Mouse (Mus musculus): ENCODE data around the gene Rnf212b. TPM values are rescaled to one million over a fixed set of nuclear protein-coding genes. Genes with fewer than 3 reads are reported as not detected.
"Not testable (repeated sequence)": the region's sequence is repeated elsewhere in the genome, so short reads cannot be mapped to it uniquely, and the experiment has no call there.

Rnf212b gene
- 0.16 and 0.59 TPM in 2 replicates for polyA plus RNA-seq (2015; fragmentation: Nextera tagmentation; extraction: Ambion mirVana)

DNA sequence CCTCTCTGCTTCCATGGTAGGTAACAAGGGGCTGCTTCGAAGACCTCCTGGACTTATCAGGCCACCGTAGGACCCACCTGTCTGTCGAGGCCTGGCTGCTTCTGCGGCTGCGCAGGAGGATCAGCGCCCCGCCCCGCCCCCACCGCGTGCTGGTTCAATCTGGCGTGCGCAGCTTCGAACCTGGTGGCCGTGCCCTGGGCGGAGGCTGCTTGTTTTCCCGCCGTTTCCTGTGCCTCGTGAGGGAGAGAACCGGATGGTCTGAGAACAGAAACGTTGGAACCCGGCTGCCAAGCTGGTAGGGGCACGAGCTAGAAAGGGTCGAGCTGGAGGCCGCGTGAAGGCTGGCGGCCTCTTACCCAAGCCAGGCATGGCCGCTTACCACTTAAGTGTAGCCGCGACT, at the start of gene Rnf212b:
TSS of gene Rnf212b (plus strand) at position 151 of the 400 bp plus-strand sequence.
- H3K4me1 ChIP-seq (ENCODE audit: insufficient read depth, low read length), result no peaks in the 10 kb centered on the region
- no peaks in the 10 kb centered on the region for H3K9me3 ChIP-seq (ENCODE audit: low read length)
- WGBS, result 90% methylated on average over 29 of the region's 29 CpGs
- no peak within 1 kb of the TSS for H3K27ac ChIP-seq (ENCODE audit: low read length)
- H3K9ac ChIP-seq (replicated peaks; ENCODE audit: low read length), result no peak within 1 kb of the TSS
- ATAC-seq (ENCODE audit: low FRiP score, low TSS enrichment), result no peak
- no peak within 1 kb of the TSS for H3K4me3 ChIP-seq (ENCODE audit: low read length)
- H3K27me3 ChIP-seq (ENCODE audit: insufficient read depth, low read length), result no peaks in the 10 kb centered on the region
- no peak within 1 kb of the TSS for H3K4me2 ChIP-seq (replicated peaks; ENCODE audit: low read depth, low read length)
- H3K36me3 ChIP-seq (ENCODE audit: insufficient read depth, low read length), result no peaks in the 10 kb centered on the region

DNA sequence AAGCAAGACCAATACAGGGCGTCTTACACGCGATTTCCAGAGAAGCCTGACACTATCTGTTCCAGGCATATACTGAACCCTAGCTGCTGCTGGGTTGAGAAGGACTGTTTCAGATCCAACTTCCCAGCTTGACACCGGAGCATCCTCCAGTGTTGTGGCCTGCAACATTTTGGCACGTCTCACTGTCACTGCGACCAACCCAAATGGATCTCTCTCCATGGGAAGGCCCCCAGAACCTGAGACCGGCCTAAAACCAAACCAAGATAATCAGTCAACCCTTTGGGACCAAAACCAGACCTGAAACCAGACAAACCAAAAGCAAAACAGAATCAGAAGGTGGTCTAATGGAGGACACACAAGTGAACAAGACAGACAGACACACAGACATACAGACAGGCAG, 47.0 kb upstream of the Rnf212b start:
- not testable (repeated sequence) for H3K4me3 ChIP-seq (ENCODE audit: low read length); H3K27ac ChIP-seq (ENCODE audit: low read length); H3K9me3 ChIP-seq (ENCODE audit: low read length); ATAC-seq (ENCODE audit: low FRiP score, low TSS enrichment); H3K27me3 ChIP-seq (ENCODE audit: insufficient read depth, low read length); H3K4me2 ChIP-seq (replicated peaks; ENCODE audit: low read depth, low read length); H3K4me1 ChIP-seq (ENCODE audit: insufficient read depth, low read length); H3K9ac ChIP-seq (replicated peaks; ENCODE audit: low read length); H3K36me3 ChIP-seq (ENCODE audit: insufficient read depth, low read length)
- WGBS, result 98% methylated on average over 4 of the region's 7 CpGs

DNA sequence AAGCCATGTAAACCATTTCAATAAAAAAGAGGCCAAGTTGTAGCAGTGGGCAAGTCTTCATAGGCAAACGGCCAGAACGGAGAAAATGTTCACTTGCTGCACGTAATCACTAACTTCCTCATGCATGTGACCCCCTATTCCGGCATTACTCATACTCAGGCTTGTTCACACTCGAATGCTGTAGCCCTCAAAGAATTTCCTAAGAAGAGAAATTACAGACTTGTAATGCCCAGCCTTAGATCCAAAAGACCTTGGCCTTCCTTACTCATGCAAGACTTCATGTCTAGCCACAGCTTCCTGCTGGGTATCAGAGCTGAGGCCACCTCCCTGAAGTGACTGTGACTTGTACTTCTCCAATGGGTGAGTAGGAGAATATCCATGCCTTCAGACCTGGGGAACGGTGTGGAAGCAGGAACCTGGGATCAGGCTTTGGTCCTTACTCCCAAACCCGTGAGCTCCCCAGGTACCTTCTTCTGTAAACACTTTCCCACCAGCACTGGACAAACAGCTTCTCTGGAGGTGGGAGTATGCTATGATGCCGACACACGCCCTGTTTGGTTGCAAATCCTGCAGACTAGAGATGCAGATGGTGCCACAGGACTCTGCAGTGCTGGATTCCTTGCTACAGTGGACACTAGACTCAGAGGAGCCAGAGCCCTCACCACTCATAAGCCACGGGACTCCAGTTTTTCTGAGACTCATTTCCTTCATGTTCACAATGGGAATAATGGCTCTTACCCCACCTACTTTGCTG, 45.5 kb upstream of the Rnf212b start:
- no peaks in the 10 kb centered on the region for H3K4me1 ChIP-seq (ENCODE audit: insufficient read depth, low read length)
- no peak overlapping the region for H3K4me3 ChIP-seq (ENCODE audit: low read length)
- H3K27ac ChIP-seq (ENCODE audit: low read length), result no peak overlapping the region
- H3K4me2 ChIP-seq (replicated peaks; ENCODE audit: low read depth, low read length), result no peak overlapping the region
- H3K9ac ChIP-seq (replicated peaks; ENCODE audit: low read length), result no peak overlapping the region
- H3K27me3 ChIP-seq (ENCODE audit: insufficient read depth, low read length), result no peaks in the 10 kb centered on the region; the same call in 1 of the 2 replicates
- 86% methylated on average over 10 of the region's 10 CpGs for WGBS
- H3K9me3 ChIP-seq (ENCODE audit: low read length), result no peaks in the 10 kb centered on the region
- ATAC-seq (ENCODE audit: low FRiP score, low TSS enrichment), result no peak
- no peaks in the 10 kb centered on the region for H3K36me3 ChIP-seq (ENCODE audit: insufficient read depth, low read length)

DNA sequence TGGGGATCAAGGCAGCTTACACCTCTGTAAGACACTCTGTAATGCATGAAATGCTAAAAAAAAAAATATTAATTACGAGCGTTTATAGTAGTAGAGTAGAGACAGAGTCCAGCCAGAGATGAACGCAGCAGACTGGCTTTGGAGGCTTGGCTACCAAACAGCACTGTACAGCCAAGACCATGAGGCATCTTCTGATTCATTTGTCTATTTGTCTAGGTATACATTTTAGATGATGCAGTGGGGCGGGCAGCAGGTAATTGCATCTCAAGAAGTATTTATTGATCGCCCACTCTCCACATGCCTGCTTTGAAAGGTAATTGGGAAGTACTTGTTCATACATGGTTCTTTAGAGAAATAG, 44.9 kb upstream of the Rnf212b start:
- WGBS, result 91% methylated on average over 5 of the region's 5 CpGs
- no peaks in the 10 kb centered on the region for H3K9me3 ChIP-seq (ENCODE audit: low read length)
- no peaks in the 10 kb centered on the region for H3K4me1 ChIP-seq (ENCODE audit: insufficient read depth, low read length)
- H3K27ac ChIP-seq (ENCODE audit: low read length), result no peak overlapping the region
- ATAC-seq (ENCODE audit: low FRiP score, low TSS enrichment), result no peak
- H3K36me3 ChIP-seq (ENCODE audit: insufficient read depth, low read length), result no peaks in the 10 kb centered on the region
- no peak overlapping the region for H3K4me3 ChIP-seq (ENCODE audit: low read length)
- H3K9ac ChIP-seq (replicated peaks; ENCODE audit: low read length), result no peak overlapping the region
- no peak overlapping the region for H3K4me2 ChIP-seq (replicated peaks; ENCODE audit: low read depth, low read length)
- no peaks in the 10 kb centered on the region; the same call in 1 of the 2 replicates for H3K27me3 ChIP-seq (ENCODE audit: insufficient read depth, low read length)

GRCm38 (mm10) chr14:54770373-54770772, 43.6 kb upstream of the Rnf212b start:
- Histone ChIP-seq H3K36me3 (ENCODE audit: insufficient read depth, low read length) (no peaks in the 10 kb centered on the region), H3K4me2 (replicated peaks; ENCODE audit: low read depth, low read length) (no peak overlapping the region), H3K9ac (replicated peaks; ENCODE audit: low read length) (no peak overlapping the region), H3K4me3 (ENCODE audit: low read length) (no peak overlapping the region), H3K27ac (ENCODE audit: low read length) (no peak overlapping the region), H3K4me1 (ENCODE audit: insufficient read depth, low read length) (no peaks in the 10 kb centered on the region), H3K9me3 (ENCODE audit: low read length) (no peaks in the 10 kb centered on the region), H3K27me3 (ENCODE audit: insufficient read depth, low read length) (no peaks in the 10 kb centered on the region; the same call in 1 of the 2 replicates)
- WGBS, result 94% methylated on average over 5 of the region's 5 CpGs
- ATAC-seq (ENCODE audit: low FRiP score, low TSS enrichment), result no peak

DNA sequence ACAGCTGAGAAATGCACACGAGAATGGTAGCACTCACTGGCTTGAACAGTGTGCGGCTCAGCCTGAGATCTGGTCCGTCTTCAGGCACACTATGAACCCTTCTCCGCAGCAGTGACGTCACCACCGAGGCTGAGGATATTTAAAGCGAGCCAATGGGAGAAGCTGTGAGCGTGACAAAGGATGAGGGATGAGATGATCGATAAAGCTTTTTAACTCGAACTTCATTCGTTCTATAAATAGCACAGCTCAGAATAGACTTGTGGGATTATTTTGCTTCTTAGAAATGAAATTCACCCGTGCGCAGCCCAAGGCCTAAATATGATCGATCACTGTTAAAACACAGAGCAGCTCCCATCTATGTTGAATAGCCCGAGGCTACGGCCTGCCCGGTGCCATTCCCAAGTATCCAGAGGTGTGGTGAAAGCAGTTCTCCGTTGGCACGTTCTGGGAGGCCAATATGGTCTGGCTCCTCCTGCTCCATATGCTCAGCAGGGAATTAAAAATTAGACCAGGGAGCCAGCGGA, 41.5 kb upstream of the Rnf212b start:
- H3K27me3 ChIP-seq (ENCODE audit: insufficient read depth, low read length), result no peaks in the 10 kb centered on the region; the same call in 1 of the 2 replicates
- no peaks in the 10 kb centered on the region for H3K9me3 ChIP-seq (ENCODE audit: low read length)
- H3K36me3 ChIP-seq (ENCODE audit: insufficient read depth, low read length), result no peaks in the 10 kb centered on the region
- no peak overlapping the region for H3K4me3 ChIP-seq (ENCODE audit: low read length)
- no peak overlapping the region for H3K27ac ChIP-seq (ENCODE audit: low read length)
- H3K4me2 ChIP-seq (replicated peaks; ENCODE audit: low read depth, low read length), result no peak overlapping the region
- no peak for ATAC-seq (ENCODE audit: low FRiP score, low TSS enrichment)
- 76% methylated on average over 20 of the region's 20 CpGs for WGBS
- no peak overlapping the region for H3K9ac ChIP-seq (replicated peaks; ENCODE audit: low read length)
- H3K4me1 ChIP-seq (ENCODE audit: insufficient read depth, low read length), result no peaks in the 10 kb centered on the region

DNA sequence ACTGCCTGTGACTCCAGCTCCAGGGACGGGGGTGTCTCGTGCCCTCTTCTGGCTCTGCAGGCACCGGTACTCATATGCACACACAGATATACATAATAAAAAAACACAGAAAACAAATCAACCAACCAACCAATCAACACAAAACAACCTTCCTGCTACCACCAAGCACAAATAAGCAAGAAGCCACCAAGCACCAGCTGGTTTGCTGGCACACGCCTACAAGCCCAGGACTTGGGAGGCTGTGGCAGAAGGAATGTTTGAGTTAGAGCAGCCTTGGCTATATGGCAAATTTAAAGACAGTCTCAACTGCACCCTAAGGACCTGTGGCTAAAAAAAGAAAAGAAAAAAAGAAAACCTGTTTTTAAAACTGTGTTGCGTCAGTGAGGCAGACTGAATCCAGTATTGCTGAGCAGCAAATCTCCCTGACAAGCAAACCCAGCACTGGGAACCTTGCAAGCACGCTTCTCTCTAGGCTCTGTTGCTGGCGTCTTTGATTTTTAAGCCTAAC, 38.4 kb upstream of the Rnf212b start:
- Histone ChIP-seq H3K27ac (ENCODE audit: low read length) (no peak overlapping the region), H3K36me3 (ENCODE audit: insufficient read depth, low read length) (no peaks in the 10 kb centered on the region), H3K27me3 (ENCODE audit: insufficient read depth, low read length) (peaks cover 6% of the 10 kb centered on the region), H3K9me3 (ENCODE audit: low read length) (no peaks in the 10 kb centered on the region), H3K4me2 (replicated peaks; ENCODE audit: low read depth, low read length) (no peak overlapping the region), H3K4me3 (ENCODE audit: low read length) (no peak overlapping the region), H3K4me1 (ENCODE audit: insufficient read depth, low read length) (no peaks in the 10 kb centered on the region), H3K9ac (replicated peaks; ENCODE audit: low read length) (no peak overlapping the region)
- ATAC-seq (ENCODE audit: low FRiP score, low TSS enrichment), result no peak
- WGBS, result 84% methylated on average over 7 of the region's 7 CpGs

DNA sequence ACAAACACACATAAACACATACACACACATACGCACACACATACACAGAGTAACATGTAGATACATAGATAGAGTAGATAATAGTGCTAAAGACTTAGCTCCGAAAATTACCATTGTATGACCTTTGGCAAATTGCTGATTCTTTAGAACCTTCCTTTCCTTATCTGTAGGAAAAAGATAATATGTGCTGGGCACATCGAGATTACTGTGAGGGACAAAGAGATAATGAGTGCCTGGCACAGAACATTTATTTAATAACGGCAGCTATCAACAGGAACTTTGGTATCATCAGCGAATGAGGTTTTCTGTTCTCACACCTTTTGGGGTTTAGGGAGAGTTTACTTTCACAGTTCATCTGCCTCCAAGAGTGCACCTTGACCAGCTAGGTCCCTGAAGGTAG, 37.2 kb upstream of the Rnf212b start:
- Histone ChIP-seq H3K36me3 (ENCODE audit: insufficient read depth, low read length) (no peaks in the 10 kb centered on the region), H3K4me1 (ENCODE audit: insufficient read depth, low read length) (no peaks in the 10 kb centered on the region; the same call in 1 of the 2 replicates), H3K9me3 (ENCODE audit: low read length) (no peaks in the 10 kb centered on the region), H3K4me2 (replicated peaks; ENCODE audit: low read depth, low read length) (no peak overlapping the region), H3K9ac (replicated peaks; ENCODE audit: low read length) (no peak overlapping the region), H3K27me3 (ENCODE audit: insufficient read depth, low read length) (peaks cover 7% of the 10 kb centered on the region), H3K4me3 (ENCODE audit: low read length) (no peak overlapping the region), H3K27ac (ENCODE audit: low read length) (no peak overlapping the region)
- ATAC-seq (ENCODE audit: low FRiP score, low TSS enrichment), result no peak
- 86% methylated on average over 5 of the region's 5 CpGs for WGBS

DNA sequence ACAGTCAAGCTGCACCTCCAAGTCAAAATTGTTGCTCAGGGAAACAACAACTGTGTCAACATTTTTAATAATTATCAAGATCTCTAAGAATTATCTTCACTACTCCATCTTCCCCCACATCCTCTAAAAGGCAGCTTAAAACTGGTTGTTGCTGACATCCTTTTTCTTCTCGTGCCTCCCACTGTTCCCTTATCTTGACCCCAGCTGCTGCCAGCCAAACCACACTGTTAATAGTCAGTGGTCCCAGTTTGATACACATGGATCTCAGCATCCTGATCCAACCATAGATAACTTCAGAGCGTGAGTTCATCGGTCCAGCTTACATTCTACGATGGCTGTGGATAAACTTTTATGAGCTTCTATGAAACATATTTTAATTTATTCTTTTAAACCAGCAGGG, 36.0 kb upstream of the Rnf212b start:
- WGBS, result 81% methylated on average over 4 of the region's 4 CpGs
- H3K4me1 ChIP-seq (ENCODE audit: insufficient read depth, low read length), result peaks cover 2% of the 10 kb centered on the region; the same call in 1 of the 2 replicates
- peaks cover 14% of the 10 kb centered on the region for H3K27me3 ChIP-seq (ENCODE audit: insufficient read depth, low read length)
- H3K36me3 ChIP-seq (ENCODE audit: insufficient read depth, low read length), result no peaks in the 10 kb centered on the region
- H3K27ac ChIP-seq (ENCODE audit: low read length), result no peak overlapping the region
- no peak overlapping the region for H3K9ac ChIP-seq (replicated peaks; ENCODE audit: low read length)
- no peak for ATAC-seq (ENCODE audit: low FRiP score, low TSS enrichment)
- no peaks in the 10 kb centered on the region for H3K9me3 ChIP-seq (ENCODE audit: low read length)
- H3K4me2 ChIP-seq (replicated peaks; ENCODE audit: low read depth, low read length), result no peak overlapping the region
- H3K4me3 ChIP-seq (ENCODE audit: low read length), result no peak overlapping the region

DNA sequence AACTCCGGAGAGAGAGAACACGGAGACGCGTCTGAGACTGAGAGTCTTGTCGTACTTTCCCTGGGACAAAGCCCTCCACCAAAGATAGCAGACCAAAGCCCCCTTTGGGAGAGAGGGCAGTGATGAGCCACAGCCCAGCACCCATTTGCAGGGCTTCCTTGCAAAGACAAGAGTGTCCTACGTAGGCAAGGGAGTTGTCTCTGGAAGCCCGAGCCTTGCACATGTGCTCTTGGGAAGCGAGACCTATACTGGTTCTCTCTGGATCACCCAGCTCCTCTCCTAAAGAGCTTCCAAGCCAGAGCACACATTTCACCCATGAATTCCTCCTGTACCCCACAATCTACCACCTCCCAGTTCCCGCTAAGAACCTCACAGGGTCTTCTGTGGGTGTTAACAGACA, 33.9 kb upstream of the Rnf212b start:
- H3K36me3 ChIP-seq (ENCODE audit: insufficient read depth, low read length), result no peaks in the 10 kb centered on the region
- ATAC-seq (ENCODE audit: low FRiP score, low TSS enrichment), result no peak
- peaks cover 14% of the 10 kb centered on the region for H3K27me3 ChIP-seq (ENCODE audit: insufficient read depth, low read length)
- peaks cover 2% of the 10 kb centered on the region; the same call in 1 of the 2 replicates for H3K4me1 ChIP-seq (ENCODE audit: insufficient read depth, low read length)
- H3K9ac ChIP-seq (replicated peaks; ENCODE audit: low read length), result no peak overlapping the region
- H3K27ac ChIP-seq (ENCODE audit: low read length), result no peak overlapping the region
- WGBS, result 85% methylated on average over 9 of the region's 9 CpGs
- no peaks in the 10 kb centered on the region for H3K9me3 ChIP-seq (ENCODE audit: low read length)
- H3K4me3 ChIP-seq (ENCODE audit: low read length), result peak overlapping the region; percentile 67
- H3K4me2 ChIP-seq (replicated peaks; ENCODE audit: low read depth, low read length), result peak overlapping the region; percentile 96

Measured in kidney, embryonic 16.5 days (tissue).